Mouse (Mus musculus) cortical plate, adult 2 months (tissue): ENCODE measurements around the gene Wdr60. TPM values are rescaled to one million over a fixed set of nuclear protein-coding genes. Genes with fewer than 3 reads are reported as not detected.

Source experiments
- H3K27ac ChIP-seq: fragments of 200-500 bp; 2 replicates; pipeline ENCODE4 v1.5.1; 2012; ENCODE audit warnings: low read length, control low read depth, inconsistent platforms; ENCODE audit not compliant: insufficient read depth
- H3K4me1 ChIP-seq: fragments of 200-500 bp; 2 replicates; pipeline ENCODE4 v1.6.1; 2011; ENCODE audit warnings: low read length; ENCODE audit not compliant: control insufficient read depth, insufficient read depth
- H3K4me3 ChIP-seq: fragments of 200-500 bp; 2 replicates; pipeline ENCODE4 v1.5.1; 2011; ENCODE audit warnings: mild to moderate bottlenecking, low read length, control low read depth; ENCODE audit not compliant: insufficient read depth
- CTCF ChIP-seq: fragments of 200-500 bp; IDR thresholded peaks from 2 replicates; pipeline ENCODE4 v1.5.1; 2011; ENCODE audit warnings: mild to moderate bottlenecking, control low read depth, low read length; ENCODE audit not compliant: insufficient read depth; ENCODE audit errors: extremely low read depth
- POLR2A ChIP-seq: fragments of 200-500 bp; IDR thresholded peaks from 2 replicates; pipeline ENCODE4 v1.6.1; 2011; ENCODE audit warnings: mild to moderate bottlenecking, low read length, control low read depth; ENCODE audit not compliant: insufficient read depth; ENCODE audit errors: extremely low read depth
- polyA plus RNA-seq: library from polyadenylated mRNA; depleted of rRNA; stranded (reverse); fragments of >200 nt; gene quantifications from 2 replicates; pipeline ENCODE4 v1.2.3, GENCODE M21; 2012; rRNA removed

The Wdr60 gene
- polyA plus RNA-seq, 1 experiment: 18.5 TPM

- Histone ChIP-seq H3K4me1 (no peaks in the 10 kb centered on the region), H3K4me3 (no peak overlapping the region), H3K27ac (no peak overlapping the region)
- TF ChIP-seq CTCF: no peak
- TF ChIP-seq POLR2A: no peak
Observed at GRCm38 (mm10) chr12:116169666-116170065, 93.2 kb downstream of the Wdr60 start.

DNA sequence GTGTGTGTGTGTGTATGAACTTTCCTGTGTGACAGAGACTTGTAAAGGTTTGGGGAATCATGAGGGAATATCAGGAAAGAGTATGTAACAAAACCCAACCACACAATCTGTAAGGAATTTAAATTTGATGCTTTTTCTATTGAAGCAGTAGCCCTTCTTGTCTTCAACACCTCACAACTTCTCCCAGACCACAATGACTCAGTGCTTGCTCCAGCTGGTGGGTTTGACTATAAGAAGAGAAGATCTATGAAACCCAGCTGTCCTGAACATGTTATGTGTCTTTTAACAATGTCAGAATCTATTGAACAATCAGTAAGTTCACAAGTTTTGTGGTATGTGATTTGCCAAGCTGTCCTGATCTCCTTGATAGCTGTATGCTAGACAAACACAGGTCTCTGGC, 97.5 kb downstream of the Wdr60 start:
- Histone ChIP-seq H3K4me3 (no peak overlapping the region), H3K4me1 (no peaks in the 10 kb centered on the region), H3K27ac (no peak overlapping the region)
- no peak for TF ChIP-seq POLR2A
- no peak for TF ChIP-seq CTCF

DNA sequence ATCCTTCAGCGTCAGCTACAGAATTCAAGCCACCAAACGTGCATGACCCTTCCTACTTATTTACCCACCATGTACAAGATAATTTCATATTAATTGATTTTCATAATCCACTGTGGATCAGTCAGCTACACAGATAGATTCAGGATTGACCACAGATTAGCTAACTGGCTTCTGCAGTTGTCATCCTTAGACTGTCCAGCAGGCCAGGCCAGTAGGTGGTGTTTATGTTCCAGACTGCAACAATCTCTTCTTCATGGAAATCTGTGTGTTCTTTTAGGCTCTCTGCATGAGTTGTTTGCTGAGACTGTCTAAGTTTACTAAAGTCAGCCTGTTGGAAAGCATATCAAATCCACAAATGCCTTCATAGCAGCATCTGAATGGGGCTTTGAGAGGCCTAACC, 103.1 kb downstream of the Wdr60 start:
- no peak overlapping the region for H3K27ac ChIP-seq
- H3K4me3 ChIP-seq: no peak overlapping the region
- TF ChIP-seq CTCF: no peak
- no peak for TF ChIP-seq POLR2A
- no peaks in the 10 kb centered on the region for H3K4me1 ChIP-seq

GRCm38 (mm10) chr12:116159223-116159622, 103.6 kb downstream of the Wdr60 start:
- Histone ChIP-seq H3K4me1 (no peaks in the 10 kb centered on the region), H3K27ac (no peak overlapping the region), H3K4me3 (no peak overlapping the region)
- TF ChIP-seq POLR2A: no peak
- no peak for TF ChIP-seq CTCF

DNA sequence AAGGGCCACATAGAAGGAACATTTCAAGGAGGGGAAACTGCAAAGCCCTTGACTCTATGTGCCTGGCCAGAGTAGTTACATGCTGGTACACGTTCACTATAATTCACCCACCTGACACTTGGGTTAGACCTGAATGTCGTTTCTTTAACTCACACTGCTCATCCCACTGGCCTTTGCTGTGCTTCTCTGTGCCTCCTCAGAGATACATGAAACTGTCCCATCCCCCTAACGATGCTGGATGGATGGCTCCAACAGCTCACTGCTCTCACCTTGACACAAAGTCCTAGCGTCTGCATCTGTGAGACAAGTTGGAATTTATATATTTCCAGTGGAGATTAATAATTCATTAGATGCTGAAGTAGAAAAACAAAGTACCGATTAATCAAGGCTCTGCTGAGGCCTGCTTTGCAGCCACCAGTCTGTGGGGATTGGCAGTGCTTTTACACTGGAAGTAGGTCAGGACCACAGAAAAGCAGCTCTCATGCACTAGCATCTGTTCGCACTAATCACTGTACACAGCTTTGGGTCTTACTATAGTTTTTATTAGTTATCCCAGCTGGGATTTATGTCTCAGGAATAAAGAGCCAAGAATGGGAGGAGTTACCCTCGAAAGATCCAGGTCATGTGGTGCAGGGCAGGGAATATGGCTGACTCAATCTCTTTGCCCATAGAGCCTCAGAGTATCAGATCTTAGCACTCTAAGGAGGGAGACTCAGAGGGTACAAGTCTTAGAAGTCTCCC, 105.9 kb downstream of the Wdr60 start:
- H3K27ac ChIP-seq: no peak overlapping the region
- TF ChIP-seq POLR2A: no peak
- TF ChIP-seq CTCF: no peak
- no peaks in the 10 kb centered on the region for H3K4me1 ChIP-seq
- H3K4me3 ChIP-seq: no peak overlapping the region

Other genes with a start within 250 kb of the Wdr60 start
- 28.4 and 30.9 TPM in 2 replicates for gene Zfp386, start 215.3 kb downstream of the Wdr60 start, polyA plus RNA-seq
- gene Vipr2, start 185.3 kb downstream of the Wdr60 start, polyA plus RNA-seq: 0.36 and 0.52 TPM in 2 replicates
- not detected in 2 replicates for gene Gm11027, start 12.4 kb upstream of the Wdr60 start, polyA plus RNA-seq
- gene Esyt2, start 18.2 kb upstream of the Wdr60 start, polyA plus RNA-seq: 15.8 and 17.2 TPM in 2 replicates
- 3.7 and 3.8 TPM in 2 replicates for gene Ncapg2, start 142.4 kb upstream of the Wdr60 start, polyA plus RNA-seq
- 161 and 165 TPM in 2 replicates for gene Ptprn2, start 222.7 kb upstream of the Wdr60 start, polyA plus RNA-seq